Mouse (Mus musculus): ENCODE results near the gene Terb1. TPM values are rescaled to one million over a fixed set of nuclear protein-coding genes. Genes with fewer than 3 reads are reported as not detected.

Gene Terb1
- polyA plus RNA-seq, 1 experiment, result not detected

DNA sequence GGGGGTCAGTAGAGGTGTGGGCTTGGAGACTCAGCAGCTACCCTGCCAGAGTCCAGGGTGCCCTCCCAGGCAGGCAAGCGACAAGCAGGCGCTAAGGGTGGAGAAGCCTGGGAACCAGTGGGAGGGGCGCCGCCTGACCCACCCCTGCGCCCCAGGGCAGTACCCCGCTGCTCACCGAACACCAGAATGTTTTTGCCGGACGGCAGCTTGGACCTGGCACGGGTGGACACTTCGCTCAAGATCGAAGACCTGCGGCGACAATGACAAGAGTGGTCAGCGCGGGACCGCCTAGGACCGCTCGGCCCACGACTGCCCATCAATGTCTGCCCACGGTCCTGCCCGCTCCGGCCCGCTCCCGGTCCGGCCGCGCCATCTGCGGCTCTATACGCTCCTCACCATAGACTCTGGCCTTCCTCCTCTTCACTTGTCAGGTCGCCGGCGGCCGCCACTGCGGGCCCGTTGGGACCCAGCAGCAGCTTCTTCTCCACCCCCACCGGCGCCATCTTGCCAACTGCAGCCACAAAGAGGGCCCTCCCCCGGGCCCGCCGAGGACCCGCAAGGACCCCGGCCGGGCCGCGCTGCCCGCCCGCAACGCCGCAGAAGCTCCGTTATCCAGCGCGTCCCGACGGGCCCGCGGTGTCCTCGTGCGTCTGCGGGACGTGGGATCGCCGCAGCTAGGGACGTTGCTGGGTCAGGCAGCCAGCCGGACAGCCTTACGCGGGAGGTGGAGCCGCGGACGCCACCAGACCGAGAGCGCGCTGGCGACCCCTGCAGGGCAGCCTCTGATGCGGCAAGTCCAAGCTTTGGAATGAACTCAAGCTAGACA lies 67.2 kb downstream of the Terb1 start, which contains the start of gene Dync1li2:
Gene Dync1li2 (minus strand): TSS at position 749 of the 826 bp plus-strand sequence.
- under 1% methylated on average over 75 of the region's 75 CpGs for WGBS
- peak within 1 kb of the TSS; percentile 64 for H3K4me3 ChIP-seq (ENCODE audit: insufficient read depth, low read depth, low read length)
- peaks cover 8% of the 10 kb centered on the region for H3K4me1 ChIP-seq (ENCODE audit: control insufficient read depth, insufficient read depth, low read length)
- TF ChIP-seq CTCF (IDR thresholded peaks at IDR 0.05; ENCODE audit: insufficient read depth, low read depth, low read length), result peak; percentile 84
- TF ChIP-seq POLR2A (IDR thresholded peaks at IDR 0.05; ENCODE audit: insufficient read depth, low read depth, low read length), result peak; percentile 62; the same call in 1 of the 2 replicates
- peak within 1 kb of the TSS; percentile 91 for H3K27ac ChIP-seq (ENCODE audit: insufficient read depth, low read depth, low read length)

DNA sequence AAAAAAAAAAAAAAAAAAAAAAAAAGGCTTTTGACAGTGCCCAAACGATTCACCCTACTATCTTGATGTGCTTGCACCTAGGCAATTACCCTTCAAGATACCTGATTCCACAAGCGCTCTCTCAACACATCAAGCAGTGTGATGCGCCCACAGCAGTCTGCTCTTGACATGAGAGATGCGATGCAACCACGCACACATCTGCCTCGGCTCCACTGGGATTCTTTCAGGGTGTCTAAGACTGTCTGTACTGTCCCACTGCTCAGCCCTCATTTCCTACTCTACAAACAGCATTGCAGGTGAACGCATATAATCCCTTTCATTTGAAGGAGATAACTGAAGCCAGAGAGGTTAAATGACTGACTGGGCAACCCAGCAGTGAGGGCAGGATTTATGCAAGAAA lies 68.1 kb downstream of the Terb1 start:
- TF ChIP-seq POLR2A (IDR thresholded peaks at IDR 0.05; ENCODE audit: insufficient read depth, low read depth, low read length) (no peak), CTCF (IDR thresholded peaks at IDR 0.05; ENCODE audit: insufficient read depth, low read depth, low read length) (no peak)

GRCm38 (mm10) chr8:104439461-104439860 lies 70.2 kb downstream of the Terb1 start:
- H3K27ac ChIP-seq (ENCODE audit: insufficient read depth, low read depth, low read length), result no peak overlapping the region
- H3K4me3 ChIP-seq (ENCODE audit: insufficient read depth, low read depth, low read length), result no peak overlapping the region
- H3K4me1 ChIP-seq (ENCODE audit: control insufficient read depth, insufficient read depth, low read length), result peaks cover 23% of the 10 kb centered on the region
- TF ChIP-seq CTCF (IDR thresholded peaks at IDR 0.05; ENCODE audit: insufficient read depth, low read depth, low read length) (no peak), POLR2A (IDR thresholded peaks at IDR 0.05; ENCODE audit: insufficient read depth, low read depth, low read length) (no peak)
- WGBS, result 91% methylated on average over 8 of the region's 8 CpGs

More for the DNA sequence above, 68.1 kb downstream of the Terb1 start:
- H3K27ac ChIP-seq (ENCODE audit: insufficient read depth, low read depth, low read length), result no peak overlapping the region
- H3K4me3 ChIP-seq (ENCODE audit: insufficient read depth, low read depth, low read length), result peak overlapping the region; percentile 64
- H3K4me1 ChIP-seq (ENCODE audit: control insufficient read depth, insufficient read depth, low read length), result peaks cover 8% of the 10 kb centered on the region
- WGBS, result 25% methylated on average over 7 of the region's 7 CpGs

GRCm38 (mm10) chr8:104437494-104438135 lies 72.1 kb downstream of the Terb1 start:
- Histone ChIP-seq H3K4me3 (ENCODE audit: insufficient read depth, low read depth, low read length) (no peak overlapping the region), H3K4me1 (ENCODE audit: control insufficient read depth, insufficient read depth, low read length) (peaks cover 25% of the 10 kb centered on the region), H3K27ac (ENCODE audit: insufficient read depth, low read depth, low read length) (no peak overlapping the region)

GRCm38 (mm10) chr8:104436591-104436990 lies 73.1 kb downstream of the Terb1 start:
- TF ChIP-seq POLR2A (IDR thresholded peaks at IDR 0.05; ENCODE audit: insufficient read depth, low read depth, low read length), result no peak
- no peak for TF ChIP-seq CTCF (IDR thresholded peaks at IDR 0.05; ENCODE audit: insufficient read depth, low read depth, low read length)
- 68% methylated on average over 4 of the region's 4 CpGs for WGBS
- Histone ChIP-seq H3K27ac (ENCODE audit: insufficient read depth, low read depth, low read length) (peak overlapping the region; percentile 77), H3K4me1 (ENCODE audit: control insufficient read depth, insufficient read depth, low read length) (peaks cover 25% of the 10 kb centered on the region), H3K4me3 (ENCODE audit: insufficient read depth, low read depth, low read length) (no peak overlapping the region)

More at GRCm38 (mm10) chr8:104437494-104438135, 72.1 kb downstream of the Terb1 start:
- no peak for TF ChIP-seq POLR2A (IDR thresholded peaks at IDR 0.05; ENCODE audit: insufficient read depth, low read depth, low read length)
- TF ChIP-seq CTCF (IDR thresholded peaks at IDR 0.05; ENCODE audit: insufficient read depth, low read depth, low read length), result no peak
- 88% methylated on average over 13 of the region's 13 CpGs for WGBS

- WGBS, result 9% methylated on average over 12 of the region's 12 CpGs
- Histone ChIP-seq H3K4me3 (ENCODE audit: insufficient read depth, low read depth, low read length) (peak overlapping the region; percentile 1; the same call in 1 of the 2 replicates), H3K27ac (ENCODE audit: insufficient read depth, low read depth, low read length) (peak overlapping the region; percentile 61), H3K4me1 (ENCODE audit: control insufficient read depth, insufficient read depth, low read length) (peaks cover 23% of the 10 kb centered on the region)
- no peak for TF ChIP-seq CTCF (IDR thresholded peaks at IDR 0.05; ENCODE audit: insufficient read depth, low read depth, low read length)
- TF ChIP-seq POLR2A (IDR thresholded peaks at IDR 0.05; ENCODE audit: insufficient read depth, low read depth, low read length), result no peak
Observed at GRCm38 (mm10) chr8:104436038-104436437, 73.7 kb downstream of the Terb1 start.

DNA sequence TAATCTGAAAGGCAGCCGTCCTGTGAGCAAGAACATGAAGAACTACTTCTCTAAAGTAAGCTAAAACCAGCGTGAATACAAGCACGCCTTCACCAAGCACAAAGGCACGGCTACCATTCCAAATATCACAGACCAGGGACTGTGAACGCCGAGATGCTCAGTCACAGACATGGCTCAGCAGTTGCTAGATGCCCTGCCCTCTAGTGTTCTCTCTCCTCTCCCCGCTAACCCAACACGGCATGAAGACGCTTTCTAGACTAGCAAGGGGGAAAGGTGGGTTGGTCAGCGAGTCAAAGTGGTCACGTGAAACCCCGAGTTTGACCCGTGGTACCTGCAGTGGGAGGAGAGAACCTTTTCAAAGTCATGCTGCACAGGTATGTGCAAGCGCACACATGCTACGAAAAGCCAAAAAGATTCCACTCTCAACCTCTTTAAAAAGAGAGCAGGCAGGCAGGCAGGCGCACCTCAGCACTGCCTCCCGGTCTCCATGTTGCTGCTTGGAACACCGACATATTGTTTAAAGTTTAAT lies 74.8 kb downstream of the Terb1 start:
- H3K4me3 ChIP-seq (ENCODE audit: insufficient read depth, low read depth, low read length), result no peak overlapping the region
- H3K4me1 ChIP-seq (ENCODE audit: control insufficient read depth, insufficient read depth, low read length), result peaks cover 22% of the 10 kb centered on the region
- 51% methylated on average over 18 of the region's 18 CpGs for WGBS
- no peak for TF ChIP-seq POLR2A (IDR thresholded peaks at IDR 0.05; ENCODE audit: insufficient read depth, low read depth, low read length)
- TF ChIP-seq CTCF (IDR thresholded peaks at IDR 0.05; ENCODE audit: insufficient read depth, low read depth, low read length), result no peak
- peak overlapping the region; percentile 20 for H3K27ac ChIP-seq (ENCODE audit: insufficient read depth, low read depth, low read length)

- peaks cover 19% of the 10 kb centered on the region for H3K4me1 ChIP-seq (ENCODE audit: control insufficient read depth, insufficient read depth, low read length)
- H3K27ac ChIP-seq (ENCODE audit: insufficient read depth, low read depth, low read length), result no peak overlapping the region
- TF ChIP-seq POLR2A (IDR thresholded peaks at IDR 0.05; ENCODE audit: insufficient read depth, low read depth, low read length) (no peak), CTCF (IDR thresholded peaks at IDR 0.05; ENCODE audit: insufficient read depth, low read depth, low read length) (no peak)
- WGBS, result 48% methylated on average over 4 of the region's 4 CpGs
- H3K4me3 ChIP-seq (ENCODE audit: insufficient read depth, low read depth, low read length), result no peak overlapping the region
Observed at GRCm38 (mm10) chr8:104434275-104434674, 75.4 kb downstream of the Terb1 start.

All from olfactory bulb, adult 2 months (tissue).